In genomic region chr10:34019302-34020075, GRCm38 (mm10) we compare ENCODE assay signal across 8 mouse cellular contexts. TPM values are rescaled to one million over a fixed set of nuclear protein-coding genes. Genes with fewer than 3 reads are reported as not detected.
DNase-seq lines count a peak whose midpoint lies in the region; ATAC-seq and TF ChIP-seq lines count a peak whose summit lies in the region.

Gene Rwdd1, minus strand, starts transcription at chr10:34019624.

- peaks cover 10% of the 10 kb centered on the region; the same call in 1 of the 2 replicates for H3K4me1 ChIP-seq in hindbrain, postnatal 0 days (ENCODE audit: insufficient read depth, low read length)

- H3K9me3 ChIP-seq in hindbrain, postnatal 0 days (ENCODE audit: low read length): no peaks in the 10 kb centered on the region

- peak within 1 kb of the TSS; percentile 86 for H3K4me3 ChIP-seq in gastrocnemius, adult 2 months
- H3K4me3 ChIP-seq in hindbrain, postnatal 0 days (ENCODE audit: low read length): peak within 1 kb of the TSS; percentile 76
- peak within 1 kb of the TSS; percentile 77 for H3K4me3 ChIP-seq in left cerebral cortex, adult 2 months

- peak within 1 kb of the TSS; percentile 77 for H3K9ac ChIP-seq in hindbrain, postnatal 0 days (replicated peaks; ENCODE audit: low read length)

- no peak for TF ChIP-seq CTCF in gastrocnemius, adult 2 months (IDR thresholded peaks at IDR 0.05)
- peak; percentile 46 for TF ChIP-seq CTCF in hindbrain, postnatal 0 days (IDR thresholded peaks at IDR 0.05; ENCODE audit: low read depth)
- no peak; the same call in 1 of the 2 replicates for TF ChIP-seq CTCF in left cerebral cortex, adult 2 months (IDR thresholded peaks at IDR 0.05)

- H3K27me3 ChIP-seq in hindbrain, postnatal 0 days (ENCODE audit: insufficient read depth, low read length): no peaks in the 10 kb centered on the region

- peak; percentile 96 for ATAC-seq in common myeloid progenitor, adult 5-6 weeks (replicated peaks; ENCODE audit: low read depth, poor library complexity, severe bottlenecking)
- ATAC-seq in hindbrain, postnatal 0 days: peak; percentile 100
- peak; percentile 93 for ATAC-seq in megakaryocyte, adult 5-6 weeks (ENCODE audit: poor library complexity, severe bottlenecking)

- peak within 1 kb of the TSS; percentile 93 for H3K27ac ChIP-seq in gastrocnemius, adult 2 months
- H3K27ac ChIP-seq in hindbrain, postnatal 0 days: peak within 1 kb of the TSS; percentile 87
- H3K27ac ChIP-seq in left cerebral cortex, adult 2 months: peak within 1 kb of the TSS; percentile 90

- under 1% methylated on average over 82 of the region's 82 CpGs for WGBS in hindbrain, postnatal 0 days

- H3K4me2 ChIP-seq in hindbrain, postnatal 0 days (ENCODE audit: low read depth, low read length): peak within 1 kb of the TSS; percentile 79

- no peaks in the 10 kb centered on the region for H3K36me3 ChIP-seq in hindbrain, postnatal 0 days (ENCODE audit: insufficient read depth, low read length)

- intact Hi-C loops in gastrocnemius, adult 2 months (cut with DNase I): loop anchor here (1.0 to 5.0 kb wide), 2 partner anchors 78 to 263 kb away; partner anchors contain the start of genes Calhm5 and Tspyl1
- intact Hi-C loops in left cerebral cortex, adult 2 months (cut with DNase I): loop anchor here (1.0 to 5.0 kb wide), 3 partner anchors 69 to 398 kb away; partner anchors contain the start of genes Nt5dc1 and Zup1

- DNase-seq in ZHBTc4 (ENCODE audit: low read depth, low spot score): peak; percentile 98
- DNase-seq in gastrocnemius, adult 2 months: peak; percentile 99
- peak; percentile 98 for DNase-seq in hindbrain, postnatal 0 days (ENCODE audit: low spot score)
- peak; percentile 98 for DNase-seq in left cerebral cortex, adult 2 months (ENCODE audit: extremely low spot score in 1 of 2, low spot score in 2 of 2)
- peak; percentile 98 for DNase-seq in right cerebral cortex, adult 2 months (ENCODE audit: low spot score in 2 of 2)
- peak; percentile 97 for DNase-seq in urinary bladder, postnatal 14 days (ENCODE audit: low spot score)

RNA-seq across cellular contexts. Expression of gene Rwdd1, which starts in this region (rescaled TPM):
- total RNA-seq in common myeloid progenitor, adult 5-6 weeks (2017): 165 and 212 TPM in 2 replicates
- 100 to 1,000 TPM; 165 to 167 TPM for total RNA-seq in gastrocnemius, adult 2 months (2021)
- 110 TPM in 2 replicates for total RNA-seq in hindbrain, postnatal 0 days (2014; rRNA removed)
- 169 and 177 TPM in 2 replicates for polyA plus RNA-seq in hindbrain, postnatal 0 days (2015; fragmentation: Nextera tagmentation; extraction: Ambion mirVana)
- 10 to 100 TPM; 89.9 to 96.3 TPM for total RNA-seq in left cerebral cortex, adult 2 months (2021)
- 150 and 163 TPM in 2 replicates for total RNA-seq in megakaryocyte, adult 5-6 weeks (2015)
- total RNA-seq in megakaryocyte, adult 5-6 weeks (2017): 174 and 188 TPM in 2 replicates

Comparison
In these comparisons a context has a peak if more than half of its experiments do, and no peak if none do; other contexts are left out.
1. Peak in every context shown above with its lines: DNase-seq, ATAC-seq, H3K4me3 ChIP-seq and H3K27ac ChIP-seq.